Mouse (Mus musculus) limb, embryonic 12.5 days (tissue): ENCODE data around the gene Fermt2. TPM values are rescaled to one million over a fixed set of nuclear protein-coding genes. Genes with fewer than 3 reads are reported as not detected.
"Not testable (repeated sequence)": the region's sequence is repeated elsewhere in the genome, so short reads cannot be mapped to it uniquely, and the experiment has no call there.

Experiments used
- ATAC-seq: fragments of 200-750 bp; cut with Nextera tagmentation; 2 replicates; pipeline ENCODE4 v1.8.0; 2017; ENCODE audit warnings: low read depth, moderate TSS enrichment; ENCODE audit not compliant: insufficient number of reproducible peaks, insufficient read depth, low FRiP score, low TSS enrichment
- H3K27ac ChIP-seq: fragments of 300-500 bp; sonication (generic); 2 replicates; pipeline ENCODE4 v1.5.1; 2016; ENCODE audit warnings: mild to moderate bottlenecking, moderate library complexity
- H3K27me3 ChIP-seq: fragments of 300-500 bp; sonication (generic); 2 replicates; pipeline ENCODE4 v1.6.1; 2016; ENCODE audit warnings: mild to moderate bottlenecking, moderate library complexity
- H3K36me3 ChIP-seq: fragments of 300-500 bp; sonication (generic); 2 replicates; pipeline ENCODE4 v1.6.1; 2016; ENCODE audit warnings: mild to moderate bottlenecking, moderate library complexity
- H3K4me1 ChIP-seq: fragments of 300-500 bp; sonication (generic); replicated peaks from 2 replicates; pipeline ENCODE4 v1.6.1; 2016
- H3K4me2 ChIP-seq: fragments of 300-500 bp; sonication (generic); 2 replicates; pipeline ENCODE4 v1.6.1; 2016; ENCODE audit warnings: mild to moderate bottlenecking, moderate library complexity
- H3K4me3 ChIP-seq: fragments of 300-500 bp; sonication (generic); replicated peaks from 2 replicates; pipeline ENCODE4 v1.5.1; 2016; ENCODE audit warnings: mild to moderate bottlenecking
- H3K9ac ChIP-seq: fragments of 300-500 bp; sonication (generic); replicated peaks from 2 replicates; pipeline ENCODE4 v1.6.1; 2016; ENCODE audit warnings: mild to moderate bottlenecking, moderate library complexity
- H3K9me3 ChIP-seq: fragments of 300-500 bp; sonication (generic); 2 replicates; pipeline ENCODE4 v1.6.1; 2016; ENCODE audit warnings: mild to moderate bottlenecking, moderate library complexity
- WGBS: fragments of 180-500 bp; shearing (Covaris S2); methylation state at CpG from one replicate; pipeline ENCODE4 v1.1.7; 2016; 5-methylcytosine and 5-hydroxymethylcytosine counted together
- polyA plus RNA-seq: library from polyadenylated mRNA; unstranded; fragments of >200 nt; fragmentation: Nextera tagmentation; extraction: Ambion mirVana; gene quantifications from 2 replicates; pipeline ENCODE4 v1.2.1, GENCODE M21; 2016

Gene Fermt2
- polyA plus RNA-seq, 1 experiment from 2014 or later: 128 TPM

- H3K9me3 ChIP-seq, H3K4me2 ChIP-seq, H3K4me1 ChIP-seq, H3K9ac ChIP-seq, H3K27ac ChIP-seq, H3K4me3 ChIP-seq, H3K27me3 ChIP-seq, ATAC-seq: not testable (repeated sequence)
- WGBS: 98% methylated on average over 11 of the region's 11 CpGs
- H3K36me3 ChIP-seq: peaks cover 61% of the 10 kb centered on the region
Measured at GRCm38 (mm10) chr14:45483361-45483760, 46.6 kb downstream of the Fermt2 start.

GRCm38 (mm10) chr14:45478977-45479806, 50.7 kb downstream of the Fermt2 start:
- no peak for ATAC-seq

GRCm38 (mm10) chr14:45478515-45478914, 51.4 kb downstream of the Fermt2 start:
- H3K4me2 ChIP-seq: no peak overlapping the region
- no peaks in the 10 kb centered on the region for H3K9me3 ChIP-seq
- ATAC-seq: no peak
- 79% methylated on average over 3 of the region's 3 CpGs for WGBS
- no peak overlapping the region for H3K9ac ChIP-seq
- H3K4me3 ChIP-seq: no peak overlapping the region
- H3K36me3 ChIP-seq: peaks cover 78% of the 10 kb centered on the region
- H3K27ac ChIP-seq: no peak overlapping the region
- H3K4me1 ChIP-seq: no peaks in the 10 kb centered on the region
- no peaks in the 10 kb centered on the region for H3K27me3 ChIP-seq

More at GRCm38 (mm10) chr14:45478977-45479806, 50.7 kb downstream of the Fermt2 start:
- H3K9ac ChIP-seq: no peak overlapping the region
- H3K27me3 ChIP-seq: no peaks in the 10 kb centered on the region
- H3K36me3 ChIP-seq: peaks cover 74% of the 10 kb centered on the region
- 71% methylated on average over 9 of the region's 9 CpGs for WGBS
- no peaks in the 10 kb centered on the region for H3K9me3 ChIP-seq
- H3K27ac ChIP-seq: no peak overlapping the region
- H3K4me1 ChIP-seq: no peaks in the 10 kb centered on the region
- H3K4me3 ChIP-seq: no peak overlapping the region
- H3K4me2 ChIP-seq: no peak overlapping the region

GRCm38 (mm10) chr14:45477651-45478050, 52.3 kb downstream of the Fermt2 start:
- Histone ChIP-seq H3K27me3 (no peaks in the 10 kb centered on the region), H3K4me2 (no peak overlapping the region), H3K4me1 (no peaks in the 10 kb centered on the region), H3K9ac (no peak overlapping the region), H3K4me3 (no peak overlapping the region), H3K36me3 (peaks cover 79% of the 10 kb centered on the region), H3K9me3 (no peaks in the 10 kb centered on the region), H3K27ac (0 out of 2 replicates have a peak overlapping the region, but pooled peaks have one; percentile 12)
- ATAC-seq: no peak
- 60% methylated on average over 8 of the region's 8 CpGs for WGBS

GRCm38 (mm10) chr14:45476990-45477389, 52.9 kb downstream of the Fermt2 start:
- Histone ChIP-seq H3K9ac (no peak overlapping the region), H3K27ac (no peak overlapping the region), H3K4me2 (no peak overlapping the region), H3K4me1 (no peaks in the 10 kb centered on the region), H3K9me3 (no peaks in the 10 kb centered on the region), H3K4me3 (no peak overlapping the region), H3K27me3 (no peaks in the 10 kb centered on the region), H3K36me3 (peaks cover 79% of the 10 kb centered on the region)
- WGBS: 95% methylated on average over 7 of the region's 7 CpGs
- no peak for ATAC-seq

- no peaks in the 10 kb centered on the region for H3K4me1 ChIP-seq
- H3K27ac ChIP-seq: no peak overlapping the region
- no peak overlapping the region for H3K9ac ChIP-seq
- H3K4me2 ChIP-seq: no peak overlapping the region
- no peak overlapping the region for H3K4me3 ChIP-seq
- H3K27me3 ChIP-seq: no peaks in the 10 kb centered on the region
- H3K36me3 ChIP-seq: peaks cover 86% of the 10 kb centered on the region
- 0 out of 2 replicates have a peak, but pooled peaks cover 7% of the 10 kb centered on the region for H3K9me3 ChIP-seq
- no peak for ATAC-seq
- WGBS: 89% methylated on average over 10 of the region's 10 CpGs
Measured at GRCm38 (mm10) chr14:45472536-45472935, 57.4 kb downstream of the Fermt2 start.

- peaks cover 91% of the 10 kb centered on the region for H3K36me3 ChIP-seq
- H3K4me2 ChIP-seq: no peak overlapping the region
- no peak overlapping the region for H3K27ac ChIP-seq
- 0 out of 2 replicates have a peak, but pooled peaks cover 7% of the 10 kb centered on the region for H3K9me3 ChIP-seq
- 94% methylated on average over 8 of the region's 8 CpGs for WGBS
- H3K9ac ChIP-seq: no peak overlapping the region
- H3K27me3 ChIP-seq: no peaks in the 10 kb centered on the region
- ATAC-seq: no peak
- H3K4me1 ChIP-seq: peaks cover 4% of the 10 kb centered on the region
- H3K4me3 ChIP-seq: no peak overlapping the region
Measured at GRCm38 (mm10) chr14:45469446-45469845, 60.5 kb downstream of the Fermt2 start.

- 92% methylated on average over 8 of the region's 8 CpGs for WGBS
- H3K4me2 ChIP-seq, ATAC-seq, H3K9me3 ChIP-seq, H3K27ac ChIP-seq, H3K9ac ChIP-seq, H3K27me3 ChIP-seq, H3K4me3 ChIP-seq: not testable (repeated sequence)
- Histone ChIP-seq H3K4me1 (peaks cover 25% of the 10 kb centered on the region), H3K36me3 (peaks cover 85% of the 10 kb centered on the region)
Measured at GRCm38 (mm10) chr14:45466371-45466770, 63.5 kb downstream of the Fermt2 start.

- Histone ChIP-seq H3K36me3 (peaks cover 84% of the 10 kb centered on the region), H3K27ac (no peak overlapping the region)
- WGBS: 61% methylated on average over 19 of the region's 19 CpGs
Measured at GRCm38 (mm10) chr14:45464036-45465035, 65.6 kb downstream of the Fermt2 start.

GRCm38 (mm10) chr14:45463599-45463998, 66.3 kb downstream of the Fermt2 start:
- WGBS: 24% methylated on average over 10 of the region's 10 CpGs
- H3K9me3 ChIP-seq: no peaks in the 10 kb centered on the region
- H3K27ac ChIP-seq: peak overlapping the region; percentile 54; the same call in 1 of the 2 replicates
- peaks cover 83% of the 10 kb centered on the region for H3K36me3 ChIP-seq
- no peak overlapping the region for H3K4me2 ChIP-seq
- H3K4me1 ChIP-seq: peaks cover 25% of the 10 kb centered on the region
- no peak overlapping the region for H3K4me3 ChIP-seq
- no peaks in the 10 kb centered on the region for H3K27me3 ChIP-seq
- ATAC-seq: no peak
- no peak overlapping the region for H3K9ac ChIP-seq

More at GRCm38 (mm10) chr14:45464036-45465035, 65.6 kb downstream of the Fermt2 start:
- no peaks in the 10 kb centered on the region for H3K27me3 ChIP-seq
- peaks cover 25% of the 10 kb centered on the region for H3K4me1 ChIP-seq
- no peak for ATAC-seq
- 0 out of 2 replicates have a peak, but pooled peaks cover under 1% of the 10 kb centered on the region for H3K9me3 ChIP-seq
- no peak overlapping the region for H3K4me2 ChIP-seq
- no peak overlapping the region for H3K4me3 ChIP-seq
- no peak overlapping the region for H3K9ac ChIP-seq
